Mouse (Mus musculus): ENCODE measurements around the gene Bcat1.
"Not testable (repeated sequence)": the region's sequence is repeated elsewhere in the genome, so short reads cannot be mapped to it uniquely, and the experiment has no call there.

Gene Bcat1

DNA sequence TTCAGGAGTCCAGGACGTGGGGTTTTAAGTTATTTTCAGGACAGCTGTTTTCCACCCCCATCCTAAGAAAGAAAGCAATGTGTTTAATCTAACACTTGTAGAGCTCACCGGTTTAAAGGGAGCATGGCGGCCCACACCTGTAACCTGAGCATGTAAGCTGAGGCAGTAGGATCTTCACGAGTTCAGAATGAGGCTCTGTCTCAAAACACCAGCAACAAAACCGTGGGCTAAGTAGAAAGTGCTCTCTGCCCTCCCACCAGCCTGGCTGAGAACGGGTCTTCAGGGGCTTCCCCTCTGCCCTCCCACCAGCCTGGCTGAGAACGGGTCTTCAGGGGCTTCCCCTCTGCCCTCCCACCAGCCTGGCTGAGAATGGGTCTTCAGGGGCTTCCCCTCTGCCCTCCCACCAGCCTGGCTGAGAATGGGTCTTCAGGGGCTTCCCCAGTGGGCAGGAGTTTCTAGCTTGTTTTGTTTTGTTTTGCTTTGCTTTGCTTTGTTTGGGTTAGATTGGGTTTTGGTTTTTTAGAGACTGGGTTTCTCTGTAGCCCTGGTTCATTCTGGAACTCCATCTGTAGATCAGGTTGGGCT is 17.1 kb upstream of the Bcat1 start:
- not testable (repeated sequence) for DNase-seq (ENCODE audit: low spot score in 2 of 2)

DNA sequence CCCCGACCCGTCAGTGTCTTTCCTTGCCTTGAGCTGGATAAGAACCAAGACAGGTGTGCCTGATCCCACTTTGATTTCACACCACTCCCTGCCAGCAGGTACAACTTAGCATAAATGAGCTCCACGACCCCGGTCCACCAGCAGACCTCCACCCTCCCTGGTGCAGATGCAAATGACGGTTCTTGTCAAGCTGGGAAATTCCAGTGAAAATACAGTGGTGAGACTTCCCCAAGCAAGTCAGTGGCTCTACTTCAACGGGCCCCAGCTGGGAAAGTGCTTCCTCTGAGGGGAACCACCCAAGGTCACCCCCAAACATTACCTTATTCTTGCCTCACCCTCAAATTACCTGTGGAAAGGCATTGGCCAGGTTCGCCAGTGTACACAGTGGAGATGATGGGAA is 16.0 kb upstream of the Bcat1 start:
- DNase-seq (ENCODE audit: low spot score in 2 of 2) = no peak

DNA sequence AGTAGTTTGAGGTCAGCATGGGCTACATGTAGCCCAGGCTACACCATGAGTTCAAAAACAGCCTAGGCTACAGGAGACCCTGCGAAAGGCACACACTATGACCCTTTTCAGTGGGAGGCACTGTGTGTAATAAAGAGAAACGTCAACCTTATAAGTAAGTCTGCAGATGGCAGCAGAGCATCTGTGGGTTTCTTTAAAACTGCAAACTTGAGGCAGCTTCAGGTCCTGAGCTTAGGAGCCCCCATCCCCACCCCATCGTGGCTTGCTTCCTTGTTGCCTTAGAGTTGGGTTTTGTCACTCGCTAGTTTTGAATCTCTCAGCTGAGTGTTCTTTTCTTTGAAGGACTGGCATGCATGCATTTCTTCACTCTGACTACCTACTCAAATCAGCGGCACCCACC is 14.9 kb upstream of the Bcat1 start:
- no peak for DNase-seq (ENCODE audit: low spot score in 2 of 2)

DNA sequence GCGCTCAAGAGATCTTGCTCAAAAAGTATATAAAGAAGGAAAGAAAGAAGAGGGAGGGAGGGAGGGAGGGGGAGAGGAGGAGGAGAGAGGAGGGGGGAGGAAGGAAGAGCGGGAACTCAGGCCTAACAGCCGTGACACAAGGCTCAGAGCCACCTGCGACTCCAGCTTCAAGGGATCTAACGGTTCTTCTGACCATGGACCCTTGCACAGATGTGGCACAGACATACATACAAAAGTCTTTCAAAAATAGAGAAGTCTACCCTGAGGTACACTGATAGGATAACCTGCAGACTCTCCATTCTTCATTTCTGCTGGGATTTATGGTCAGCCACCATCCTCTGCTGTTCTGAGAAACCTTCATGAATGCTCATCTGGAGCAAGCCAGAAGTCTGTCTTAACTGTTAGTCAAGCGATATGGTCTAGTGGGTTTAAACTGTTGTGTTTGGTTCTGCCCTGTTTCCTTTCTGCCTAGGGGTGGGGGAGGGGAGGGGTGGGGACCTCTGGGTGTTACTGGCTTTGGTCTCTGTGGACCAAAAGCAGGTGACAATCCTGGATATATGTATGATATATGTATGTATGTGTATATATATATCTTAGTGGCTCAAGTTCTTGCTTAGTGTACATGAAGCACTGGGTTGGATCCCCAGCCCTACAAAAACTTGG is 14.3 kb upstream of the Bcat1 start:
- DNase-seq (ENCODE audit: low spot score in 2 of 2) = no peak

DNA sequence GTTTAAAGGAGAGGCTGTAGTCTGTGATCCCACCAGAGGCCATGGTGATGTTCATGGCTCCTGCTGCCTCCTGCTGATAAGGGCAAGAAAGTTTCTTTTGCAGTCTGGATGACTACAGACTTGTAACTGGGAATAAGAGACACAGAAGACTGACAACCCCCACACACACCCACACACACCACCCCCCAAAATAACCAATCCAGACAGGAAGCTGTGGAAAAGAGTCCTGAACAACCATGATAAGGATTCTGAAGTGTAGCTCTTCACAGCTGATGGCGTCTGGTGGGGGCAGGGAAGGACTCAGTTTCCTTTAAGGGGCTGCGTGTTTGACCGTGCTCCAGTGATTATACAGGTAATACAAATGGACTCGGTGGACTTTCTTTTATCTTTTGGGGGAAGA is 13.4 kb upstream of the Bcat1 start:
- no peak for DNase-seq (ENCODE audit: low spot score in 2 of 2)

DNA sequence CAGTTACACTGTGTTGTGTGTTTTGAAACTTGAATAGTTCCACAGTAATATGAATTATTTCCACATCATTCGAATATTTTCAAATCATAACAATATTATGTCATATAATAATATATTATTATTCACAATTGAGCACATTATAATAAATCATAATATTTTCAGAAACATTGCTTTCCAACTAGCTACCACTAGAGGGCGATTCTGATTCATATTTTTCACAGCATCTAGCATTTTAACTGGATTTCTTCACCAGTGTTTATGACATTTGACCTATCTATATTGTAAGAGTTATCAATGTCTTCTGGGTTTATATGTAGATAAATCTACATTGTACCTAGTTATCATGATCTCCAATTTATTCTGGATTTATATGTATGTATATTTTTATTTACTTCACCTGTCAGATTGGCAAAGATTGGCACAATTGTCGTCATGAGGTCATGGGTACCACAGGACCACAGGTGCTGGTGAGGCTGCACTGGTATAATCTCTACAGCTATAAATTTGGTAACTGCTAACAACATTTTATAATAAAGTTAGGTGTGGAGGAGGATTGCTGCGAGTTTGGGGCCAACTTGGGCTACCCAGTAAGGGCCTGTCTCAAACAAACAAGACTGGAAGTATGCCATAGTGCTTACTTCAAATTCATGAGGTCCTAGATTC is 12.6 kb upstream of the Bcat1 start:
- DNase-seq (ENCODE audit: low spot score in 2 of 2) = no peak

DNA sequence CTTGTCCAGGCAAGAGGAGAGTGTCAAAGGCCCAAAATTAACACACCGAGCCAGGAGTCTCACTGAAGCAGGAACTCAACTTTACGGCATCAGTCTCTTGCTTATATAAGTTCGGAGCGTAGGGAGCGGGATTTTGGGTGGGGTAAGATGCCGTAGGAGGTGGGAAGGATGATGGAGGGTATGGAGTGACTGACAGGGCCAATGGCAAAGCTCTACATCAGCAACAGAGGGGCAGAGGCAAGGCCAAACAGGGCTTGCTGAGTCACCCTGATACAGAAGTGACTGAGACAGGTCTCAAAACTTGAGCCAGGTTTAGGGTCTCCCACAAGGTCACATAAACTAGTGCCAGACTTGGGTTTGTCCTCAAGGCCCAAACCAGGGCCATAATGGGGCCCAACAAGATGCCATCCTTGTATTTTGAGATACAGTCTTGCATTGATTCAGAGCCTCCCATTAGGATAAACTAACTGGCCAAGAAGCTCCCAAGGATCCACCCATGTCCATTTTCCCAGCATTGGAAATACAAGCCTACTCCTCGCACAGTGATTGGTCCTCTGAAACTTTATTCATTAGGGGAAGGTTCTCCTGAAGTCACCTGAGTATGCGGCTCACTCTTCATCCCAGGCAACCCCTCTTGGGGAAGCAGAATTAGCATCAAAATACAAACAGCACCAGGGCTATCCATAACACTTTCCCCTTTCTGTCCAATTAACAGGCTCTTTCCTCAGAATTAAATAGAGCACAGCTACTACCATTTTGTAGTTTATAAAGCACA is 8.5 kb upstream of the Bcat1 start:
- DNase-seq (ENCODE audit: low spot score in 2 of 2) = no peak

DNA sequence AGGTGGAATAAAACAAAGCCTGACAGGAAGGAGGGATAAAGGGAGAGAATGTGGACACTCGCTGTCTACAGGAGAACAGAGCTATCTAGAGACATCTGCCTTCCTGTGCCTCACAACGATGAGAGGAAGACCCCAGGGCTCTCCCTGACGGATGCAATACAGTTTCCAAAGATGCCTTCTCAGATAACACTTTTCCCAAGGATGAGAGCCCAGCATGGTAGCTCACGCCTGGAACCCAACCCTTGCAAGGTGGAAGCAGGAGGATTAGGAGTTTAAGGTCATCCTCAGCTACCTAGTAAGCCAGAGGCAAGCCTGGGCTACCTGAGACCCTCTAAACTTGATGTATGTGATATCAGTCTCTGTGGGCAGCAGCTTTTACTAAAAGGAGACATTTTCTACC is 5.7 kb upstream of the Bcat1 start:
- DNase-seq (ENCODE audit: low spot score in 2 of 2) = no peak

DNA sequence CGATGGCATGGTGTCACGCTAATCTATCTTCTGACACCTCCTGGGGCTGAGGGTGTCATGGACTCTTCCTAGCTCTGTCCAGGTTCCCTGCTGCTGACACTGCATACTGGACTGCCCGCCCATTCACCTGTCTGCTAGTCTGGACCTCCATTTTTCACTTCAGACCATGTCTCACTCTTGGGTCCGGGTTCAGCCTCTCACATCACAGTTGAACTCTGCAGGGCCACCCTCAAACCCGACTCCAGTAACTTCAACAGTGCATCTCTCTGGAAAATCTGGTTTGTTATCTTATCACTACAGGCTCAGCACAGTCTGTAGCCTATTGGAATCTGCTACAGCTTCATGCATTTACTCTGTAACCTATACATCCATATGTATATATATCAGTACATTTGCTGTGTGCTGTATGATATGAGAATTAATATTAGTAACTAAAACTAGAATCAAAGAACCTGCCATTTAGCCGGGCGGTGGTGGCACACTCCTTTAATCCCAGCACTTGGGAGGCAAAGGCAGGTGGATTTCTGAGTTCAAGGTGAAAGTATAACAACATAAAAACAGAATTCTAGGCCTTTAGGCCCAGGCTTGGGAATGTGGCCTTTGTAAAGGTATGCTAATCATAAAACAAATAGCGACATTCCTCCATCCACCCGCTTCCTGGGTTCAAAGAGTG is 3.2 kb upstream of the Bcat1 start:
- no peak for DNase-seq (ENCODE audit: low spot score in 2 of 2)

DNA sequence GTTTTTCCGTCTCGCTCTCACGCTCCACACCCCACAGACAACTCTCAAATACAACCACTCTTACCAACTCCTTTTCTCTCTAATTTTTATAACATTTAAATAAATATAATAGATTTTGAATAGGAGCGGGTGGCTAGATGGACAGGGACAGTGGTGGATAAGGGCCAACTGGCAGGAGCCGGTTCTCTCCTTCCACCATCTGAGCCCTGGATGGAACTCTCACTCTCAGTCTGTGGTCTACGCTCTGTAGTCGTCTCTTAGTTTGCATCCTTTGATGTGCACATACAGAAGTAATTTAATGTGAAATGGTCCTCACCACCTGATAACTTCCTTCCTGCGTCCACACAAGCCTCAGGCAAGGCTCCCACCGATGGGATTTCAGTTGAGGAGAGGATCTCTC is 302 bp upstream of the Bcat1 start:
- no peak for DNase-seq (ENCODE audit: low spot score in 2 of 2)

DNA sequence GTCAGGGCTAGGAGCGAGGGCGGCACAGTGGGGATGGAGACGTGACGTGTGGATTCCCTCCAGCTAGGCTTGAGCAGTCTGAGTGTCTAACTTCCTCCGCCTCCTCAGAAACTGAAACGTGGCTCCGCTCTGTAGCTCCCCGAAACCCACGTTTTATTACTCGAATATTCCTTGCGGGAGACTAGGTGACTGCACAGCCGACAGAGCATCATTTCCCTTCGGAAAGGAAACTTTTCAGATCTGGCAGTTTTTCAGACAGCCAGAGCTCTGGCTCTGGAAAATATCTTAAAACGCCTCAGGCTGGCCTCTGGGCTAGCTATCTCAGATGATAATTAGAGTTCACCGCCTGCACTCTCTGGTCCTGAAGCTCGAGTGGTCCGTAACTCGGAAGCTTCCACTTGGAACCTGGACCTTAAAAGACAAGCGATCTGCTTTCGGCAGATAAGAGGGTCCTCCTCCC is 866 bp downstream of the Bcat1 start:
- no peak for DNase-seq (ENCODE audit: low spot score in 2 of 2)

DNA sequence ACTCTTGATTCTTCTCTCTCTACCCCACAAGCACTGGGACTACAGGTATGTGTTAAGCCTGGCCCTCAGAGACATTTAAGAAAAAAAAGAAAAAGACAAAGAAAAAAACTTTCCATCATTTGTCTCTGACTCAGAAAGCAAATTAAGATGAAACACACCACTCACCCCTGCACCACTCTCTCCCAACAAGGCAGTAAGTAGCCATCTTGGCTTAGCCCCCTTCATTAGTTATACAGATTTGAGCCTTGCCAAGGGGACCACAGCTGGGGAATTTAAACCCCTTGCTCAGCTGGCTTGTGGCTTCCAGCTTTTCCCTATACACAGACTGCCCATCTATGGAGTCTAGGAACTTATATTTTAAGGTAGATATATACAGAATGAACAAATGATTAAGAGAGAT is 1.5 kb downstream of the Bcat1 start:
- no peak for DNase-seq (ENCODE audit: low spot score in 2 of 2)

DNA sequence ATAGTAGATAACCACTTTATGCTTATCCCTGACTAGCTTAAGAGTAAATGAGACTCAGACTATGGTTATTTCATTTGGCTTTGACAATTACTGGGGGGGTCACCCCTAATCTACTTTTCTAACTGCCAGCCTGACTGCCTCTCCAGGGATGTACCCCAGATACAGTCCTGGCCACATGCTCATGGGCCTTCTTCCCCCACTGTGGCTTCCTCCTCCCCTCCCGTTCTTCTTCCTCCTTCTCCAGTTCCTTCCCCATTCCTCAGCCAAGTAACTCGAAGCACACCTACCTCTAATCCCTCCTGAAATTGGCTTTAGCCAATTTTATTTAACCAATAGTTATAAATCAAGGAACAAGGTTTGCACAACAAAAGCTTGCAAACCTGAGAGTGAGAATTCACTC is 6.1 kb downstream of the Bcat1 start:
- DNase-seq (ENCODE audit: low spot score in 2 of 2) = no peak

DNA sequence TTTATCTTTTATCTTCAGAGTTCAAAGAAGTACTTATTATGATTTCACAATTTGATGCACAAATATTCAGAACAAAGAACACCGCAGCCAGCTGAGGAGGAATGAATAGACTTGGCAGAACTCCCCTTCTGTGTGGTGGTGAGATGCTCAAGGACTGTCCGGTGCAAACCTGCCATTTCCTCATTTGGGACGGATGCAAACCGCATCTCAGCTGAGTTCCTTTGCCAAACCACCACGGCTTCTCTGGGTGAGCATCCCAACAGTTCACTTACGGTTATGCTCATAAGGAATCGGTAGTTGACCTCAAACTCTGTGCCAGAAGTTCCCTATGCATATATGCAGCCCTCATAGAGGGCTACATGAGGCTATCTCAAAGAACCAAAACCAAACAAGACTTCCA is 6.6 kb downstream of the Bcat1 start:
- no peak for DNase-seq (ENCODE audit: low spot score in 2 of 2)

DNA sequence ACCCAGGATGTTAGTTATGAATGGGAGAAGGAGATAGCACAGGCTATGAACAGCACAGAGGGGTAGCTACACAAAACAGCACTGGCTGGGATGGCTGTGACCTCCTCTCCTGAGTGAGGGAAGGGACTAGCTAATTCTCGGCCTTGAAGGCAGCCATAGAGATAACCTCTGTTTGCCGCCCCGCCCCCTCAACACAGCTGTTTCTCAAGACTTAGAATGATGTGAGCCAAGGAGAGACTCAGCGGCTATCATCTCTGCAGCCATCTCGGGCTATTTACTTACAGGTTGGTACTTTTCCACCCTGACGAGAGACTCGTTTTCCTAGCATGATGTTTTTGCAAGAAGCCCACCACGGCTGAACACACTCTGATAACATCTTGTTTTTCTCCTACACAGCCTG is 8.3 kb downstream of the Bcat1 start:
- DNase-seq (ENCODE audit: low spot score in 2 of 2) = no peak

DNA sequence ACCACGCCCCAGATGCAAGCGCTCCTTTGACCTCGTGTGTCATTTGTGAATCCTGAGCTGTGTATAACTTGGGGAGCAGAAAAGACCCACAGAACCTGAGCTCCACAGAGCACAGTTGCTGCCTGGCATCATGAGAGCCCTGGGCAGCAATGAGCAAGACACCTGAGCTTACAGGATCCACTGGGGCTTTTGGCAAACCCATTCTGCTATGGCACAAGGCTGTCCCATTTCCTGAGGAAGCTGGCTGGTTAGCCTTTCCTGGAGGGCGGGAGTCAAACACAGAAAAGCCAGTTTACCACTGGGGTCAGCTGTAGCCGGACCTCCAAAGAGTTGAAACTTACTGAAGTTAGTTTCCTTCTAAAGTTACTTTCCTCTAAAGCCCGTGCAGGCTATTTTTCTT is 9.6 kb downstream of the Bcat1 start:
- no peak for DNase-seq (ENCODE audit: low spot score in 2 of 2)

DNA sequence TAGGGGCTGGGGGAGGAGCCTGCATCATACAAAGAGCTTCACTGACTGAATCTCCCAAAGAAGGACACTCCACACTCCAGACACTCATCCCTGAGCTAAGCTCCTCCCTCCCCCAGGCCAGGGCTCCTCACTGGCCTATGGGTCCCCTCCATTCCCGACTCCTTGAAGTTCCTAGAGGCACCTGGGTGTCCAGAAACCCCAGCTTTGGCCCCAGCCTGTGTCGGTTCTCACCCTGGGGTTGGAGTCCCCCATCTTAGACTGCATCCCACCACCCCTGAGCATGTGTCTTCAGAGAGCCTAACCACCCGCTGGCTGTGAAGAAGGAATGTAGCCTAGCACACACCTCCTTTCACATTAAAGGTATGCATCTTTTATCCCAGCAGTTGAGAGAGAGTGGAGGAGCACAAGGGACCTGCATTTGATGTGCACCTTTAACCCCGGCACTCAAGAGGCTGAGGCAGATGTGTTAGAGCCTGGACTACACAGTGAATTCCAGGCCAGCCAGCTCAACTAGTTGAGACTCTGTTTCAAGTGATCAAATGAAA is 10.6 kb downstream of the Bcat1 start:
- no peak for DNase-seq (ENCODE audit: low spot score in 2 of 2)

DNA sequence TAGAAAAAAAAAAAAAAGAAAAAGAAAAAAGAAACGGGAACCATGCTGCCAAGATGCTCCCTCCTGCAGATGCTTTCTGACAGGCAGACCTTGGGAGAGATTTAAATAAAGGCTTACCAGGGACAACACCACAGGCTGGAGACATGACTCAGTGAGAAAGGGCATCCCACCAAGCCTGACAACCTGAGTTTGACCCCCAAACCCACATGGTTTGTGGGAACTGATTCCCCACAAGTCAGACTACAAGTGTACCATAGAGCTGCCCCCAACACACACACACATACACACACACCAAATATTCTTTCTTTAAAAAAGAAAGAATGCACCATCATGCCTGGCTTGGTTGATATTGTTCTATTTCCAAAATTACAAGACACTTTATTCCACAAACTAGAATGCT is 11.9 kb downstream of the Bcat1 start:
- no peak for DNase-seq (ENCODE audit: low spot score in 2 of 2)

DNA sequence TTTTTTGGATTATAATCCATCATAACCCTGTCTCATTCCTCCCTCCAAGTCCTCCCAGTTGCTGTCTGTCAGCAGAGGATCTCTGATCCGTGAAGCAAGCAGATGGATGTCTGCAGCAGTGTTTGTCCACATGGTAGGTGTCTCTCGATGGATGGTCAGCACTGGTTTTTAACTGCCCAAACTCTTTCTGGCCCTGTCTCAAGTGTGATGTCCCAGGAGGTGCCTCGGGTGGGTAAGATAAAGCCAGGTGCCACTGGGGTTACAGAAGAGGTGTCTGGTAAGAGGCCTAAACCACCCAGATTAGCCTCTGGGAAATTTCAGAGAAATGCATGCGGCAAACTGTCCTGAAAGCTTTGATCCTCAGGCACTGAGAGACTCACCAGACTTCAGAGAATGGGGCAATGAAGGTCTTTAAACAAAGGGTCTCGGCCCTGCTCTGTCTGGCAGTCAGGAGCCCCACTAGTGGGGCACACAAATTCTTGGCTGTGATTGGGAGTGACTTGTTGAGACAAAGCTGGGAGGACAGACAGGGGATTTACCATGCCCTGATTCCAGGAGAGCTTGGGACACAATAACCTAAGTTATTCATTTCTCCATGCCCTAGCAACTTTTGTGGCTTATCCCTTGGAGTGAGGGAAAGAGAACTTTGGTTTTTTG is 12.6 kb downstream of the Bcat1 start:
- no peak for DNase-seq (ENCODE audit: low spot score in 2 of 2)

DNA sequence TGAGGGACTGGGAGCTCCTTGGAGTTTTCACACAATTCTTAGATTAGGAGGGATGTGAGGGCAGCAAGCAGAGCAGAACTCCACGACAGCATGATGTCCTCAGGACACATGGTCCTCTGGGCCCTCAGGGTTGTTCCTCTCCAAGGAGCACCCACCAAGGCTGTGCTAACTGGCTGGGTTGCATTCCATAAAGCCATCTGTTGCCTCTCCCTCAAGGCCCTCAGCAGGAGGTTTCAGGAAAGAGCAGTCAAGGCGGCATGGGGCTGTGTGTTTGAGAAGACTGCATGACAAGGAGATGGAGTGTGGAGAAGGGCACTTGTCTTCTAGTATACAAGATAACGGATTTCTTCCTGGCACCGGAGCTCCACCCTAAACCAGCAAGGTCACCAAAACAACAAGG is 13.2 kb downstream of the Bcat1 start:
- DNase-seq (ENCODE audit: low spot score in 2 of 2) = no peak

DNA sequence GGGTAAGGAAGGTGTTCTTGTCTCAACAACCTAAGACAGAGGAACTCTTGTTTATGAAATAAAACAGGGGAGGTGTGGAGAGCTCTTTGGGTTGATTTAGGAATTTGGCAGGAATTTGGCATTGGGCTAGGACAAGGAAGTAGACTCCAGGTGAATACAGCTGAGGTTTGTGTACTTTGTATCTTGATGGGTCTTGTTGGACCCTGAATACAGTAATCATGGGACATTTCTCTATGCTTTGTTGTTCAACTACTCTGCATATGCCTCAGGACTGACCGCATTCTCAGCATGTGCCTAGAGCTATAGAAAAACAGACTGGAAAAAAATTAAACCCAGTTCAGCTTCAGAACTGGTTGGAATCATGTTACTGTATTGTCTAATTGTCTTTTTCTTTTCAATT is 14.6 kb downstream of the Bcat1 start:
- no peak for DNase-seq (ENCODE audit: low spot score in 2 of 2)

All from spleen, postnatal 4 days (tissue).